Mouse (Mus musculus) ES-E14 (cell line): ENCODE results near the gene Hs3st3a1. TPM values are rescaled to one million over a fixed set of nuclear protein-coding genes. Genes with fewer than 3 reads are reported as not detected.
A peak's percentile ranks its signal among the peaks of the same experiment; 100 is the strongest.

ENCODE experiments used
- DNase-seq: peaks from one replicate; pipeline ENCODE4 v3.0.0-alpha.2; 2013; ENCODE audit warnings: low read depth, low spot score
- H3K27ac ChIP-seq: 2 replicates; pipeline ENCODE4 v1.5.1; 2012; ENCODE audit warnings: low read depth, mild to moderate bottlenecking, low read length, moderate library complexity, mixed read lengths; ENCODE audit not compliant: poor library complexity, insufficient read depth, severe bottlenecking
- H3K36me3 ChIP-seq: 2 replicates; pipeline ENCODE4 v1.6.1; 2012; ENCODE audit warnings: mild to moderate bottlenecking, low read length, moderate library complexity, mixed read lengths; ENCODE audit not compliant: control insufficient read depth, poor library complexity, insufficient read depth, severe bottlenecking
- H3K4me1 ChIP-seq, 2 experiments: fragments of 150-350 bp in 1 of 2; sonication (generic) in 1 of 2; 2 replicates each; pipeline ENCODE4 v1.6.1; 2012; ENCODE audit warnings: low read length in 2 of 2, mild to moderate bottlenecking in 1 of 2, mixed read lengths in 1 of 2; ENCODE audit not compliant: control insufficient read depth in 2 of 2, insufficient read depth in 2 of 2, poor library complexity in 1 of 2
- H3K4me3 ChIP-seq, 2 experiments: fragments of 150-350 bp in 1 of 2; sonication (generic) in 1 of 2; 2 replicates each; pipeline ENCODE4 v1.5.1; 2012; ENCODE audit warnings: low read length in 2 of 2, low read depth in 1 of 2, mild to moderate bottlenecking in 1 of 2, mixed read lengths in 1 of 2; ENCODE audit not compliant: insufficient read depth in 1 of 2, poor library complexity in 1 of 2, severe bottlenecking in 1 of 2
- H3K9ac ChIP-seq: 2 replicates; pipeline ENCODE4 v1.6.1; 2012; ENCODE audit warnings: low read depth, mild to moderate bottlenecking, low read length, mixed read lengths; ENCODE audit not compliant: poor library complexity, insufficient read depth, severe bottlenecking
- H3K9me3 ChIP-seq: fragments of 150-350 bp; sonication (generic); 2 replicates; pipeline ENCODE4 v1.6.1; 2012; ENCODE audit warnings: low read depth, mild to moderate bottlenecking, low read length; ENCODE audit not compliant: control insufficient read depth, insufficient read depth
- CHD2 ChIP-seq: IDR thresholded peaks from 2 replicates; pipeline ENCODE4 v1.6.1; 2014; ENCODE audit warnings: mild to moderate bottlenecking, low read depth, low read length, inconsistent platforms
- HCFC1 ChIP-seq: IDR thresholded peaks from 2 replicates; pipeline ENCODE4 v1.6.1; 2012; ENCODE audit warnings: low read length, inconsistent platforms, borderline replicate concordance; ENCODE audit not compliant: insufficient read depth
- MAFK ChIP-seq: IDR thresholded peaks from 2 replicates; pipeline ENCODE4 v1.6.1; 2014; ENCODE audit warnings: mild to moderate bottlenecking, low read depth, low read length, inconsistent platforms; ENCODE audit not compliant: insufficient read depth
- ZC3H11A ChIP-seq: IDR thresholded peaks from 2 replicates; pipeline ENCODE4 v1.6.1; 2012; ENCODE audit warnings: low read depth, mild to moderate bottlenecking, inconsistent platforms, low read length, borderline replicate concordance
- ZNF384 ChIP-seq: IDR thresholded peaks from 2 replicates; pipeline ENCODE4 v1.6.1; 2012; ENCODE audit warnings: low read depth, low read length, inconsistent platforms
- in situ Hi-C, 2 experiments: fragments of 600-800 bp; cut with MboI; formaldehyde crosslinking; loops; one replicate each; pipeline ENCODE4 v1.15.1; 2025; ENCODE audit warnings: low sequenced_read_pairs in 2 of 2, inconsistent platforms in 1 of 2; ENCODE audit not compliant: unreplicated experiment in 2 of 2
- total RNA-seq: library from RNA; depleted of rRNA; stranded (reverse); fragments of 300-350 nt; gene quantifications from 2 replicates; pipeline ENCODE4 v1.2.3, GENCODE M21; 2012

Hs3st3a1 gene
- total RNA-seq, 1 experiment = 0.22 TPM

DNA sequence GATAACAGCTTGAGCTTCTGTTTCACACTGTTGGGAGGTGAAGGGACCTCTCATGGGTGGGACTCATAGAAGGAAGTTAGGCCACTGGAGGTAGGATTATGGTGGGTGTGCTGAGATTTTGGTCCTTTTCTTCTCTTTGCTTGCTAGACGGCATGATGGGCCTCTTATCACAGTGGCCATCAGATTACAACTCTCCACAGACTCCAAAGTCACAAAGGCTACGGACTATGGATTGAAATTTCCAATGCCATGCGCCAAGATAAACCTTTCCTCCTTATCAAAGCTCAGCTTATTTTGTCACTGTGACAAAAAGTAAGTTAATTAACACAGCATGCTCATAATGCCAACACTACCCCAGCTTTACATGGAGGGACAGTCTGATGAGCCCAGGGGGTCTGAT is 37.5 kb upstream of the Hs3st3a1 start:
- no peaks in the 10 kb centered on the region for H3K36me3 ChIP-seq
- H3K4me3 ChIP-seq = no peak overlapping the region
- no peaks in the 10 kb centered on the region for H3K4me1 ChIP-seq
- H3K9me3 ChIP-seq = no peaks in the 10 kb centered on the region
- H3K27ac ChIP-seq = no peak overlapping the region
- DNase-seq = no peak
- TF ChIP-seq ZNF384 (no peak), MAFK (no peak), ZC3H11A (no peak), HCFC1 (no peak), CHD2 (no peak)
- H3K9ac ChIP-seq = no peak overlapping the region
- in situ Hi-C loops = no loop called here

DNA sequence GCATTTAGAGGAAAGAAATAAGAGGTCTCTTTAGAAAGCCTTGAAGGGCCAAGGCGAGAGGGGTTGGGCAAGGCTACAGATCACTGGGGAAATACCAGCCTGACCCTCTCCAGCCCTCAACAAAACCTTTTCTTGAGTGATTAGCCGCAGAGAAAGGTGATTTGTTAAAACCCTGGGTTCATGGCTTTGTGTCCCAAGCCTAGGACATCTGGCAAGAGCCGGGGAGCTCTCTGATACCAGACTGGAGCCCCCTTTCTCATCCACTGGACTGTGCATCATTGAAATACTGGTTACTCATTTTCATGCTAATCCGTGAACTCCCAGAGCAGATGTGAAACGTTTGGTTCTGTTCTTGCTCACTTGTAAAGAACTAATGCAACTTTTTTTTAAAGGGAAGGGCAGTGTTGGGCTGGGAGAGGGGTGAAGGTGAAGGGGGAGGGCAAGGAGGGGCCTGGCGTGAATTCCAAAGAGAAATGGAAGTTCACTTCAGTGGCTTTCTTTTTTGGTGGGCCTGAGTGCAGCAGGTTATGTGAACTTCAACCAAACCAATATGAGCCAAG is 34.5 kb upstream of the Hs3st3a1 start:
- Histone ChIP-seq H3K9ac (no peak overlapping the region), H3K4me3 (no peak overlapping the region), H3K9me3 (no peaks in the 10 kb centered on the region), H3K27ac (no peak overlapping the region), H3K36me3 (no peaks in the 10 kb centered on the region), H3K4me1 (no peaks in the 10 kb centered on the region)
- DNase-seq = no peak
- no peak for TF ChIP-seq CHD2
- peak; percentile 81 for TF ChIP-seq ZNF384
- in situ Hi-C loops = no loop called here

DNA sequence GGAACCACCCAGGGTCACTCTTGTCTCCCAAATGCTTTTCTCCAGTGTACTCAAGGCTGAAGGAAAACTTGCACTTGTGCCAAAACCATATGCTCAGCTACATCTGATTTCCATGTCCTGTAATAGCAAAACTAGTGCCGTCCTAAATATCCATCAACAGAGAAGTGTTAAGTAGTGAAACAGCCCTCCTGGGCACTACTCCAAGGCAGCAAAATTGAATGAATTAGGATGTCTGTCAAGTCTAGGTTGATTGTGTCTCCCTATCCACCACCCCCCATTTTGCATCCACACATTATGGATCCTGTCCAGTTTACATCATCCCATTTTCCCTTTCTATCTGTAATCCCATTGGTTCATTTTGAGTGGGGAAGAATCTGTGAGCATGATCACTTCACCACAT is 16.2 kb upstream of the Hs3st3a1 start:
- Histone ChIP-seq H3K9me3 (no peaks in the 10 kb centered on the region), H3K27ac (no peak overlapping the region), H3K9ac (no peak overlapping the region), H3K4me3 (no peak overlapping the region), H3K36me3 (no peaks in the 10 kb centered on the region), H3K4me1 (no peaks in the 10 kb centered on the region)
- in situ Hi-C loops = no loop called here
- DNase-seq = no peak
- TF ChIP-seq HCFC1 (no peak), ZNF384 (no peak), CHD2 (no peak), ZC3H11A (no peak), MAFK (no peak)

DNA sequence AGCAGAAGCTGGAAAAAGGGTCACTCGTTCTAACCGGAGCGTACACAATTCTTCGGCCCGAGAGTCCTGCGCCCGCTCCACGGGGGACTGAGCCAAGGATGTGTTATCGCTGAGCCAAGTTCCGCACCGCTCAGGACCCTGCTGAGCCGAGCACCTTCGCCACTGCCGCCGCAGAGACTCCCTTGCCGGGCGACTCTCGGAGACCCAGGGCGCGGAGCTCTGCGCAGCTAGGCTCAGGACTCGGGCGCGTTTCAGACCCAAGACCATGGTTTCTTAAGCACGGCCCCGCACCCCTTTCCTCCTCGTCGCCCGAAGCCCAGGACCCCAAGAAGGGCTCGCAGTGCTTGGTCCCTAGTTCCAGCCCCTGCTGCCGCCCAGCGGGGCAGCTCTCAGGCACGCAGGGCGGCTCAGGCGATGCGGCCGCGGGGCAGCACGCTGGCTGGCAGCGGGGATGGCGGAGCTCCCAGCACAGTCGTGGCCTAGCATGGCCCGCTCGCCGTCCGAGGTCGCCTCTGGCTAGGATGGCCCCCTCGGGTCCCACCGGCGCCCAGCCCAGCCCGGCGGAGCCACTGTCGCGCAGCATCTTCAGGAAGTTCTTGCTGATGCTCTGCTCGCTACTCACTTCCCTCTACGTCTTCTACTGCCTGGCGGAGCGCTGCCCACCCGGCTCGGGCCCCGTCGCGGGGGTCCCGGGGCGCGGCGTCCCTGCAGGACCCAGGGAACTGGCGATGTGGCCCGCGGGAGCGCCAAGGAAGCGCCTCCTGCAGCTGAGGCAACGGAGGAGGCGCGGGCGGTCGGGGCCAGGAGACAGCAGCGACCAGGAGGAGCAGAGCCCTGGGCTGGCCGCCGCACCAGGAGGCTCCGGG is 647 bp downstream of the Hs3st3a1 start:
- no peak overlapping the region for H3K27ac ChIP-seq

More for the DNA sequence above, 647 bp downstream of the Hs3st3a1 start:
- TF ChIP-seq ZNF384 (no peak), HCFC1 (no peak), CHD2 (no peak), ZC3H11A (no peak), MAFK (no peak)
- Histone ChIP-seq H3K9ac (peak overlapping the region; percentile 8; the same call in 1 of the 2 replicates), H3K4me3 (peak overlapping the region; percentile 55 to 62), H3K36me3 (no peaks in the 10 kb centered on the region), H3K4me1 (no peaks in the 10 kb centered on the region), H3K9me3 (no peaks in the 10 kb centered on the region)
- DNase-seq = no peak
- in situ Hi-C loops = loop anchor here in 1 of 2 experiments (25.0 kb wide), 1 partner anchor 523 kb away; the partner anchor contains the start of gene Hs3st3b1
